Mouse (Mus musculus) cortical plate, adult 2 months (tissue): Measurements from ENCODE around the gene Acrbp.

Source experiments
- CTCF ChIP-seq: fragments of 200-500 bp; IDR thresholded peaks from 2 replicates; pipeline ENCODE4 v1.5.1; 2011; ENCODE audit warnings: mild to moderate bottlenecking, control low read depth, low read length; ENCODE audit not compliant: insufficient read depth; ENCODE audit errors: extremely low read depth
- POLR2A ChIP-seq: fragments of 200-500 bp; IDR thresholded peaks from 2 replicates; pipeline ENCODE4 v1.6.1; 2011; ENCODE audit warnings: mild to moderate bottlenecking, low read length, control low read depth; ENCODE audit not compliant: insufficient read depth; ENCODE audit errors: extremely low read depth

GRCm38 (mm10) chr6:125039533-125040153 is 9.8 kb upstream of the Acrbp start, which contains the start of gene Ing4:
- TF ChIP-seq POLR2A (peak; percentile 49; the same call in 1 of the 2 replicates), CTCF (no peak)
